Comparison of ENCODE assay signal across 10 mouse cellular contexts in the genomic region with DNA sequence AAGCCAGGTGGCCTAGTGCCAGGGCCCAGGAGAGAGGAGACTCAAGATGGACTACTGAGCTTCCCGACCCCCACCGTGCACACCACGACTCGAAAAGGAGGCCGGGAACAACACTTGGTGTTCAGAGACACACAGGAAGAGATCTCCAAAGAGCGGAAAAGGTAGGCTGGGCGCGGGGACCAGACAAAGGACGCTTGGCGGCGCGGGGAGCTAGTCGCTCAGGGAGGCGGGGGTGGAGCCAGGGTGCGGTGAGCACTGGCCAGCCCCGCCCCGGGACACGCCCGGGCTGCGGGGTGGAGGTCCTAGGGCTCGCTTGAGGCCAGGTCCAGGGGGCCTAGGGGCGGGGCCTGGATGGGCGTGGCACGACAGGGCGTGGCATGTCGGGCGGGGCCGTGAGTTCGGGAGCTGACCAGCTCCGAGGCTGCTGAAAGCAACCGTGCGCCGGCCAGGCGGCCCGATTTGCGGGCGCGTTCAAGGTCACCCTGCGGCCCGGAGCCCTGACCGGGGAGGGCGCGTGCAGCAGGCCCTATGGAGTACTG. TPM values are rescaled to one million over a fixed set of nuclear protein-coding genes. Genes with fewer than 3 reads are reported as not detected.
DNase-seq lines count a peak whose midpoint lies in the region; ATAC-seq and TF ChIP-seq lines count a peak whose summit lies in the region.
"Had no signal": no experiment of that assay in that cellular context is flagged by ENCODE, and none has a peak within 500 bp of the region (broad histone marks: within the 10 kb centered on the region; RNA-seq: fewer than 3 reads in every experiment).

No protein-coding gene starts in this region.

- H3K79me2 ChIP-seq in liver, adult 2 months (ENCODE audit: control insufficient read depth, insufficient read depth, low read length) = no peaks in the 10 kb centered on the region

- peak overlapping the region; percentile 69 for H3K4me2 ChIP-seq in heart, embryonic 13.5 days
- peak overlapping the region; percentile 74 for H3K4me2 ChIP-seq in kidney, embryonic 15.5 days
- H3K4me2 ChIP-seq in midbrain, embryonic 15.5 days = peak overlapping the region; percentile 83
- H3K4me2 ChIP-seq in stomach, embryonic 14.5 days (replicated peaks; ENCODE audit: low read depth, low read length) = peak overlapping the region; percentile 61

- H3K4me1 ChIP-seq in heart, embryonic 13.5 days = peaks cover 32% of the 10 kb centered on the region
- peaks cover 27% of the 10 kb centered on the region for H3K4me1 ChIP-seq in kidney, embryonic 15.5 days
- H3K4me1 ChIP-seq in liver, adult 2 months (ENCODE audit: control insufficient read depth, insufficient read depth, low read length) = 0 out of 2 replicates have a peak, but pooled peaks cover 2% of the 10 kb centered on the region
- peaks cover 52% of the 10 kb centered on the region for H3K4me1 ChIP-seq in midbrain, embryonic 15.5 days
- H3K4me1 ChIP-seq in stomach, embryonic 14.5 days (ENCODE audit: control insufficient read depth, insufficient read depth, low read length) = peaks cover 16% of the 10 kb centered on the region; the same call in 1 of the 2 replicates

- no peaks in the 10 kb centered on the region for H3K36me3 ChIP-seq in heart, embryonic 13.5 days
- H3K36me3 ChIP-seq in kidney, embryonic 15.5 days = no peaks in the 10 kb centered on the region
- H3K36me3 ChIP-seq in liver, adult 2 months (ENCODE audit: control insufficient read depth, insufficient read depth, low read length) = no peaks in the 10 kb centered on the region
- no peaks in the 10 kb centered on the region for H3K36me3 ChIP-seq in midbrain, embryonic 15.5 days (replicated peaks)
- H3K36me3 ChIP-seq in stomach, embryonic 14.5 days (ENCODE audit: control insufficient read depth, insufficient read depth, low read length) = no peaks in the 10 kb centered on the region

- H3K9ac ChIP-seq in heart, embryonic 13.5 days = peak overlapping the region; percentile 57; the same call in 1 of the 2 replicates
- no peak overlapping the region for H3K9ac ChIP-seq in kidney, embryonic 15.5 days
- no peak overlapping the region for H3K9ac ChIP-seq in liver, adult 2 months (ENCODE audit: low read depth, low read length)
- H3K9ac ChIP-seq in midbrain, embryonic 15.5 days = peak overlapping the region; percentile 98
- H3K9ac ChIP-seq in stomach, embryonic 14.5 days (replicated peaks; ENCODE audit: low read depth, low read length) = no peak overlapping the region

- 1% methylated on average over 36 of the region's 43 CpGs for WGBS in heart, embryonic 13.5 days
- WGBS in kidney, embryonic 15.5 days = under 1% methylated on average over 43 of the region's 43 CpGs
- 7% methylated on average over 43 of the region's 43 CpGs for WGBS in liver, adult 2 months
- WGBS in midbrain, embryonic 15.5 days = under 1% methylated on average over 43 of the region's 43 CpGs
- WGBS in stomach, embryonic 14.5 days = 1% methylated on average over 38 of the region's 43 CpGs

- no peaks in the 10 kb centered on the region for H3K9me3 ChIP-seq in heart, embryonic 13.5 days
- H3K9me3 ChIP-seq in kidney, embryonic 15.5 days (replicated peaks) = no peaks in the 10 kb centered on the region
- no peaks in the 10 kb centered on the region for H3K9me3 ChIP-seq in midbrain, embryonic 15.5 days
- no peaks in the 10 kb centered on the region for H3K9me3 ChIP-seq in stomach, embryonic 14.5 days (ENCODE audit: control insufficient read depth, low read depth, low read length)

- DNase-seq in ovary, adult 18-20 months (ENCODE audit: low spot score) = peak; percentile 67
- no peak for DNase-seq in ovary, postnatal 10 days (ENCODE audit: low spot score)
- DNase-seq in embryo, embryonic 10.5 days (ENCODE audit: low spot score) = peak; percentile 83
- DNase-seq in liver, adult 2 months (ENCODE audit: extremely low read depth, low read depth, low spot score) = no peak

- peak; percentile 72 for ATAC-seq in heart, embryonic 13.5 days (ENCODE audit: extremely low read depth, insufficient number of reproducible peaks, low FRiP score, low TSS enrichment)
- peak; percentile 52; the same call in 1 of the 2 replicates for ATAC-seq in kidney, embryonic 15.5 days (replicated peaks; ENCODE audit: low FRiP score)
- peak; percentile 21 for ATAC-seq in midbrain, embryonic 15.5 days (replicated peaks)
- peak; percentile 53 for ATAC-seq in stomach, embryonic 14.5 days (ENCODE audit: insufficient number of reproducible peaks, insufficient read depth, low FRiP score, low read depth)

- no peak for TF ChIP-seq POLR2A in liver, adult 2 months (IDR thresholded peaks at IDR 0.05; ENCODE audit: extremely low read depth, insufficient read depth, low read length)

- H3K27me3 ChIP-seq in heart, embryonic 13.5 days (replicated peaks) = peaks cover 82% of the 10 kb centered on the region
- peaks cover 69% of the 10 kb centered on the region for H3K27me3 ChIP-seq in kidney, embryonic 15.5 days
- peaks cover 19% of the 10 kb centered on the region for H3K27me3 ChIP-seq in liver, adult 2 months (ENCODE audit: control insufficient read depth, insufficient read depth, low read length)
- no peaks in the 10 kb centered on the region for H3K27me3 ChIP-seq in midbrain, embryonic 15.5 days (replicated peaks)
- H3K27me3 ChIP-seq in stomach, embryonic 14.5 days (ENCODE audit: control insufficient read depth, insufficient read depth, low read length) = peaks cover 35% of the 10 kb centered on the region

- peak overlapping the region; percentile 50 for H3K4me3 ChIP-seq in heart, embryonic 13.5 days
- H3K4me3 ChIP-seq in kidney, embryonic 15.5 days (replicated peaks) = peak overlapping the region; percentile 44
- H3K4me3 ChIP-seq in liver, adult 2 months (ENCODE audit: insufficient read depth, low read depth, low read length) = peak overlapping the region; percentile 6; the same call in 1 of the 2 replicates
- peak overlapping the region; percentile 88 for H3K4me3 ChIP-seq in midbrain, embryonic 15.5 days
- H3K4me3 ChIP-seq in stomach, embryonic 14.5 days (ENCODE audit: low read depth, low read length) = peak overlapping the region; percentile 30

- TF ChIP-seq CTCF in liver, adult 2 months (IDR thresholded peaks at IDR 0.05; ENCODE audit: low read depth, low read length) = no peak

- no peak overlapping the region for H3K27ac ChIP-seq in heart, embryonic 13.5 days (replicated peaks)
- no peak overlapping the region for H3K27ac ChIP-seq in kidney, embryonic 15.5 days
- no peak overlapping the region for H3K27ac ChIP-seq in liver, adult 2 months (replicated peaks; ENCODE audit: insufficient read depth, low read depth, low read length)
- H3K27ac ChIP-seq in midbrain, embryonic 15.5 days = peak overlapping the region; percentile 91
- H3K27ac ChIP-seq in stomach, embryonic 14.5 days (ENCODE audit: low read length) = no peak overlapping the region
- H3K27ac ChIP-seq: macrophage had no signal

RNA-seq across cellular contexts. Expression of a gene that starts 1.4 kb away (rescaled TPM):
- polyA plus RNA-seq in heart, embryonic 13.5 days (2015; fragmentation: Nextera tagmentation; extraction: Ambion mirVana) = 0.28 and 0.41 TPM in 2 replicates
- 0.53 and 1.1 TPM in 2 replicates for polyA plus RNA-seq in kidney, embryonic 15.5 days (2015; fragmentation: Nextera tagmentation; extraction: Ambion mirVana)
- total RNA-seq in liver, adult 2 months (2014; rRNA removed) = not detected in 2 replicates
- polyA plus RNA-seq in liver, adult 2 months (2012; rRNA removed) = not detected in 2 replicates
- polyA plus RNA-seq in midbrain, embryonic 15.5 days (2015; fragmentation: Nextera tagmentation; extraction: Ambion mirVana) = 110 and 113 TPM in 2 replicates
- polyA plus RNA-seq in stomach, embryonic 14.5 days (2014; fragmentation: Nextera tagmentation; extraction: Ambion mirVana) = 5.6 and 5.7 TPM in 2 replicates
- polyA plus RNA-seq: macrophage had no signal

RNA-seq across cellular contexts. Expression of a gene that starts 20.6 kb away (rescaled TPM):
- polyA plus RNA-seq in heart, embryonic 13.5 days (2015; fragmentation: Nextera tagmentation; extraction: Ambion mirVana) = not detected in 2 replicates
- polyA plus RNA-seq in kidney, embryonic 15.5 days (2015; fragmentation: Nextera tagmentation; extraction: Ambion mirVana) = not detected in 2 replicates
- not detected in 2 replicates for total RNA-seq in liver, adult 2 months (2014; rRNA removed)
- not detected in 2 replicates for polyA plus RNA-seq in liver, adult 2 months (2012; rRNA removed)
- polyA plus RNA-seq in midbrain, embryonic 15.5 days (2015; fragmentation: Nextera tagmentation; extraction: Ambion mirVana) = not detected in 2 replicates
- polyA plus RNA-seq in stomach, embryonic 14.5 days (2014; fragmentation: Nextera tagmentation; extraction: Ambion mirVana) = not detected in 2 replicates
- total RNA-seq: G1E had no signal
- polyA plus RNA-seq: G1E, macrophage had no signal

RNA-seq across cellular contexts. Expression of a gene that starts 20.8 kb away (rescaled TPM):
- 9.5 TPM in 2 replicates for polyA plus RNA-seq in heart, embryonic 13.5 days (2015; fragmentation: Nextera tagmentation; extraction: Ambion mirVana)
- polyA plus RNA-seq in kidney, embryonic 15.5 days (2015; fragmentation: Nextera tagmentation; extraction: Ambion mirVana) = 11.7 and 14.0 TPM in 2 replicates
- total RNA-seq in liver, adult 2 months (2014; rRNA removed) = 2.9 and 3.6 TPM in 2 replicates
- 6.9 and 13.0 TPM in 2 replicates for polyA plus RNA-seq in liver, adult 2 months (2012; rRNA removed)
- polyA plus RNA-seq in midbrain, embryonic 15.5 days (2015; fragmentation: Nextera tagmentation; extraction: Ambion mirVana) = 21.7 and 22.5 TPM in 2 replicates
- 11.4 and 14.5 TPM in 2 replicates for polyA plus RNA-seq in stomach, embryonic 14.5 days (2014; fragmentation: Nextera tagmentation; extraction: Ambion mirVana)

RNA-seq across cellular contexts. Expression of a gene that starts 34.8 kb away (rescaled TPM):
- polyA plus RNA-seq in heart, embryonic 13.5 days (2015; fragmentation: Nextera tagmentation; extraction: Ambion mirVana) = 49.5 and 53.7 TPM in 2 replicates
- polyA plus RNA-seq in kidney, embryonic 15.5 days (2015; fragmentation: Nextera tagmentation; extraction: Ambion mirVana) = 43.1 and 49.4 TPM in 2 replicates
- 34.1 and 39.1 TPM in 2 replicates for total RNA-seq in liver, adult 2 months (2014; rRNA removed)
- polyA plus RNA-seq in liver, adult 2 months (2012; rRNA removed) = 63.9 and 69.2 TPM in 2 replicates
- polyA plus RNA-seq in midbrain, embryonic 15.5 days (2015; fragmentation: Nextera tagmentation; extraction: Ambion mirVana) = 58.8 and 59.4 TPM in 2 replicates
- 35.4 and 39.0 TPM in 2 replicates for polyA plus RNA-seq in stomach, embryonic 14.5 days (2014; fragmentation: Nextera tagmentation; extraction: Ambion mirVana)

RNA-seq across cellular contexts. Expression of a gene that starts 47.8 kb away (rescaled TPM):
- 76.9 and 80.6 TPM in 2 replicates for polyA plus RNA-seq in heart, embryonic 13.5 days (2015; fragmentation: Nextera tagmentation; extraction: Ambion mirVana)
- polyA plus RNA-seq in kidney, embryonic 15.5 days (2015; fragmentation: Nextera tagmentation; extraction: Ambion mirVana) = 137 and 140 TPM in 2 replicates
- total RNA-seq in liver, adult 2 months (2014; rRNA removed) = 60.0 and 63.6 TPM in 2 replicates
- polyA plus RNA-seq in liver, adult 2 months (2012; rRNA removed) = 95.5 and 99.3 TPM in 2 replicates
- 94.6 and 103 TPM in 2 replicates for polyA plus RNA-seq in midbrain, embryonic 15.5 days (2015; fragmentation: Nextera tagmentation; extraction: Ambion mirVana)
- 82.8 and 91.0 TPM in 2 replicates for polyA plus RNA-seq in stomach, embryonic 14.5 days (2014; fragmentation: Nextera tagmentation; extraction: Ambion mirVana)

Comparison
In these comparisons a context has a peak if more than half of its experiments do, and no peak if none do; other contexts are left out.
1. DNase-seq: peak in ovary, adult 18-20 months (single experiment) and embryo, embryonic 10.5 days (single experiment); none in ovary, postnatal 10 days (single experiment) and liver, adult 2 months (single experiment).
2. ATAC-seq: peak in every context shown above with its lines; median percentile 72 in heart, embryonic 13.5 days; 53 in stomach, embryonic 14.5 days; 52 in kidney, embryonic 15.5 days; 21 in midbrain, embryonic 15.5 days.
3. H3K4me3 ChIP-seq: peak in every context shown above with its lines; median percentile 88 in midbrain, embryonic 15.5 days; 50 in heart, embryonic 13.5 days; 44 in kidney, embryonic 15.5 days; 30 in stomach, embryonic 14.5 days; 6 in liver, adult 2 months.
4. H3K9ac ChIP-seq: peak in heart, embryonic 13.5 days (single experiment) and midbrain, embryonic 15.5 days (single experiment); none in kidney, embryonic 15.5 days (single experiment), liver, adult 2 months (single experiment) and stomach, embryonic 14.5 days (single experiment).
5. RNA of a gene that starts 1.4 kb away (polyA plus RNA-seq): 110 to 113 TPM in midbrain, embryonic 15.5 days; 5.6 to 5.7 TPM in stomach, embryonic 14.5 days, 0.53 to 1.1 TPM in kidney, embryonic 15.5 days, 0.28 to 0.41 TPM in heart, embryonic 13.5 days and not detected in liver, adult 2 months; every median in the first group is over 10 times any median in the second.
6. Peak in every context shown above with its lines, with median percentiles within 50 percentile points of each other: H3K4me2 ChIP-seq.